Mouse (Mus musculus) stomach, embryonic 15.5 days (tissue): ENCODE data around the gene Lta. TPM values are rescaled to one million over a fixed set of nuclear protein-coding genes. Genes with fewer than 3 reads are reported as not detected.

Experiments
- ATAC-seq: fragments of 200-750 bp; cut with Nextera tagmentation; 2 replicates; pipeline ENCODE4 v1.8.0; 2017; ENCODE audit warnings: low read depth, moderate number of reproducible peaks, moderate TSS enrichment; ENCODE audit not compliant: insufficient read depth, low FRiP score
- H3K27ac ChIP-seq: fragments of 300-500 bp; sonication (generic); 2 replicates; pipeline ENCODE4 v1.5.1; 2015; ENCODE audit warnings: mild to moderate bottlenecking, inconsistent platforms
- H3K27me3 ChIP-seq: fragments of 300-500 bp; sonication (generic); replicated peaks from 2 replicates; pipeline ENCODE4 v1.6.1; 2015; ENCODE audit warnings: inconsistent platforms
- H3K36me3 ChIP-seq: fragments of 300-500 bp; sonication (generic); 2 replicates; pipeline ENCODE4 v1.6.1; 2015; ENCODE audit warnings: inconsistent platforms
- H3K4me1 ChIP-seq: fragments of 300-500 bp; sonication (generic); 2 replicates; pipeline ENCODE4 v1.6.1; 2015; ENCODE audit warnings: inconsistent platforms
- H3K4me2 ChIP-seq: fragments of 300-500 bp; sonication (generic); 2 replicates; pipeline ENCODE4 v1.6.1; 2015; ENCODE audit warnings: mild to moderate bottlenecking, inconsistent platforms
- H3K4me3 ChIP-seq: fragments of 300-500 bp; sonication (generic); replicated peaks from 2 replicates; pipeline ENCODE4 v1.5.1; 2015; ENCODE audit warnings: inconsistent platforms
- H3K9ac ChIP-seq: fragments of 300-500 bp; sonication (generic); 2 replicates; pipeline ENCODE4 v1.6.1; 2015; ENCODE audit warnings: inconsistent platforms
- H3K9me3 ChIP-seq: fragments of 300-500 bp; sonication (generic); 2 replicates; pipeline ENCODE4 v1.6.1; 2016; ENCODE audit warnings: inconsistent platforms
- WGBS: fragments of 180-500 bp; shearing (Covaris S2); methylation state at CpG from one replicate; pipeline ENCODE4 v1.1.7; 2015; 5-methylcytosine and 5-hydroxymethylcytosine counted together
- polyA plus RNA-seq: library from polyadenylated mRNA; unstranded; fragments of >200 nt; fragmentation: Nextera tagmentation; extraction: Ambion mirVana; gene quantifications from 2 replicates; pipeline ENCODE4 v1.2.1, GENCODE M21; 2015

The Lta gene
- polyA plus RNA-seq, 1 experiment from 2014 or later = 0.83 TPM

GRCm38 (mm10) chr17:35198946-35199345 is 6.2 kb downstream of the Lta start:
- no peak overlapping the region for H3K27ac ChIP-seq
- H3K9ac ChIP-seq = no peak overlapping the region
- no peaks in the 10 kb centered on the region for H3K9me3 ChIP-seq
- 31% methylated on average over 8 of the region's 8 CpGs for WGBS
- no peak for ATAC-seq
- H3K4me1 ChIP-seq = peaks cover 18% of the 10 kb centered on the region; the same call in 1 of the 2 replicates
- peaks cover 24% of the 10 kb centered on the region for H3K27me3 ChIP-seq
- H3K4me3 ChIP-seq = no peak overlapping the region
- H3K4me2 ChIP-seq = no peak overlapping the region
- H3K36me3 ChIP-seq = no peaks in the 10 kb centered on the region

DNA sequence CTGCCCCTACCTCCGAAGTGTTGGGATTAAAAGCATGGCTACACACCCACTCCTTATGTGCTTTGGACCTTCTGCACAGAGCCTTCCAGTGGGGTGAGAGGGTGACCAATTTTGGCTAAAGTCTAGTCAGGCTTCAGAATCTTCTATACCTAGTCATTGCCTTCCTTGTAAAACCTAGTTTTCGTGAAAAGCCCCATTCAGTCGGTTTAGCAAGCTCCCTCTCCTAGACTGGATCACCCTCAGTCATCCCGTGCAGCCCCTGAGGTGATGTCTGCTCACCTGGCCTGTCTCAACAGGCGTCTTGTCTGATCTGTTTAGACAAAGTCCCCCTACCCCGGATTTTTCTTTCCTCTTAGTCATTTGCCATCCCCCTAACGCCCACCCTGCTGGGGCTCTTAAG is 7.1 kb downstream of the Lta start:
- Histone ChIP-seq H3K9me3 (no peaks in the 10 kb centered on the region), H3K27me3 (peaks cover 24% of the 10 kb centered on the region), H3K4me2 (no peak overlapping the region), H3K4me3 (no peak overlapping the region), H3K9ac (no peak overlapping the region), H3K36me3 (no peaks in the 10 kb centered on the region), H3K4me1 (peaks cover 18% of the 10 kb centered on the region; the same call in 1 of the 2 replicates), H3K27ac (no peak overlapping the region)
- no peak for ATAC-seq
- WGBS = 57% methylated on average over 7 of the region's 7 CpGs

GRCm38 (mm10) chr17:35197126-35197525 is 8.0 kb downstream of the Lta start:
- H3K27me3 ChIP-seq = peaks cover 24% of the 10 kb centered on the region
- H3K4me3 ChIP-seq = no peak overlapping the region
- H3K9ac ChIP-seq = no peak overlapping the region
- no peak overlapping the region for H3K4me2 ChIP-seq
- no peak for ATAC-seq
- 17% methylated on average over 6 of the region's 6 CpGs for WGBS
- no peaks in the 10 kb centered on the region for H3K36me3 ChIP-seq
- no peak overlapping the region for H3K27ac ChIP-seq
- no peaks in the 10 kb centered on the region for H3K9me3 ChIP-seq
- peaks cover 18% of the 10 kb centered on the region; the same call in 1 of the 2 replicates for H3K4me1 ChIP-seq

GRCm38 (mm10) chr17:35196321-35196641 is 8.9 kb downstream of the Lta start:
- Histone ChIP-seq H3K9ac (no peak overlapping the region), H3K27ac (no peak overlapping the region), H3K9me3 (no peaks in the 10 kb centered on the region), H3K4me1 (peaks cover 15% of the 10 kb centered on the region; the same call in 1 of the 2 replicates), H3K27me3 (peaks cover 16% of the 10 kb centered on the region), H3K36me3 (no peaks in the 10 kb centered on the region), H3K4me3 (peak overlapping the region; percentile 47), H3K4me2 (peak overlapping the region; percentile 93)
- no peak for ATAC-seq
- WGBS = 31% methylated on average over 9 of the region's 9 CpGs

DNA sequence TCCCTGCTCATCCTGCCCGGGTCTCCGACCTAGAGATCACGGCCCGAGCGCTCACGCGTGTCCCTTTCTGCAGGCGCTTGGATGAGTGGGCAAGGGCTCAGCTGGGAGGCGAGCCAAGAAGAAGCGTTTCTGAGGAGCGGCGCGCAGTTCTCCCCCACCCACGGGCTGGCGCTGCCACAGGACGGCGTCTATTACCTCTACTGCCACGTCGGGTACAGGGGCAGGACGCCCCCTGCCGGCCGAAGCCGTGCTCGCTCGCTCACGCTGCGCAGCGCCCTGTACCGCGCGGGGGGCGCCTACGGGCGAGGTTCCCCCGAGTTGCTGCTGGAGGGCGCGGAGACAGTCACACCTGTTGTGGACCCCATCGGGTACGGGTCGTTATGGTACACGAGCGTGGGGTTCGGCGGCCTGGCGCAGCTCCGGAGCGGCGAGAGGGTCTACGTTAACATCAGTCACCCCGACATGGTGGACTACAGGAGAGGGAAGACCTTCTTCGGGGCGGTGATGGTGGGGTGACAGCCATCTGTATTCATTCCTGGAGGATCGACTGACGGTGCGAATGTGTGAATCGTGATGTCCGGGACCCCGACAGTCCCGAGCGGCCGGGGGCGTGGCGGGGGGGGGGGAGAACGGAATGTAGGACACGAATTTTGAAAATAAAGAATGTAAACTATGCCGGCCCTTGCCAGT is 9.4 kb downstream of the Lta start:
- no peaks in the 10 kb centered on the region for H3K9me3 ChIP-seq
- peaks cover 15% of the 10 kb centered on the region; the same call in 1 of the 2 replicates for H3K4me1 ChIP-seq
- peak overlapping the region; percentile 35 for H3K9ac ChIP-seq
- peaks cover 15% of the 10 kb centered on the region for H3K27me3 ChIP-seq
- H3K27ac ChIP-seq = no peak overlapping the region
- peak overlapping the region; percentile 93 for H3K4me2 ChIP-seq
- H3K4me3 ChIP-seq = peak overlapping the region; percentile 47
- 2% methylated on average over 63 of the region's 66 CpGs for WGBS
- ATAC-seq = peak; percentile 73
- H3K36me3 ChIP-seq = no peaks in the 10 kb centered on the region

- no peak for ATAC-seq
- Histone ChIP-seq H3K9me3 (no peaks in the 10 kb centered on the region), H3K36me3 (no peaks in the 10 kb centered on the region), H3K27ac (no peak overlapping the region), H3K9ac (no peak overlapping the region), H3K4me2 (peak overlapping the region; percentile 93), H3K4me1 (peaks cover 15% of the 10 kb centered on the region; the same call in 1 of the 2 replicates), H3K27me3 (peaks cover 15% of the 10 kb centered on the region), H3K4me3 (peak overlapping the region; percentile 47)
- WGBS = 38% methylated on average over 19 of the region's 19 CpGs
Measured at GRCm38 (mm10) chr17:35194844-35195630, 10.1 kb downstream of the Lta start.

GRCm38 (mm10) chr17:35193881-35194843 is 11.0 kb downstream of the Lta start, which contains the start of gene Ltb:
Ltb (plus strand) TSS chr17:35194439.
- no peak for ATAC-seq
- H3K27me3 ChIP-seq = peaks cover 15% of the 10 kb centered on the region
- WGBS = 54% methylated on average over 28 of the region's 28 CpGs
- peaks cover 15% of the 10 kb centered on the region; the same call in 1 of the 2 replicates for H3K4me1 ChIP-seq
- H3K4me3 ChIP-seq = peak within 1 kb of the TSS; percentile 47
- no peaks in the 10 kb centered on the region for H3K9me3 ChIP-seq
- H3K27ac ChIP-seq = no peak within 1 kb of the TSS
- peak within 1 kb of the TSS; percentile 93 for H3K4me2 ChIP-seq
- H3K36me3 ChIP-seq = no peaks in the 10 kb centered on the region
- no peak within 1 kb of the TSS for H3K9ac ChIP-seq

- 86% methylated on average over 5 of the region's 5 CpGs for WGBS
- Histone ChIP-seq H3K27ac (no peak overlapping the region; the same call in 1 of the 2 replicates), H3K27me3 (peaks cover 11% of the 10 kb centered on the region), H3K36me3 (no peaks in the 10 kb centered on the region), H3K9ac (no peak overlapping the region), H3K4me1 (peaks cover 15% of the 10 kb centered on the region; the same call in 1 of the 2 replicates), H3K4me3 (no peak overlapping the region), H3K9me3 (no peaks in the 10 kb centered on the region), H3K4me2 (no peak overlapping the region)
- ATAC-seq = no peak
Measured at GRCm38 (mm10) chr17:35192924-35193323, 12.2 kb downstream of the Lta start.

- H3K27ac ChIP-seq = no peak overlapping the region
- no peaks in the 10 kb centered on the region for H3K36me3 ChIP-seq
- peaks cover 16% of the 10 kb centered on the region for H3K4me1 ChIP-seq
- no peak overlapping the region for H3K9ac ChIP-seq
- WGBS = 61% methylated on average over 2 of the region's 2 CpGs
- H3K27me3 ChIP-seq = peaks cover 11% of the 10 kb centered on the region
- H3K4me2 ChIP-seq = no peak overlapping the region
- H3K4me3 ChIP-seq = no peak overlapping the region
- no peaks in the 10 kb centered on the region for H3K9me3 ChIP-seq
- ATAC-seq = no peak
Measured at GRCm38 (mm10) chr17:35191723-35192122, 13.4 kb downstream of the Lta start.

DNA sequence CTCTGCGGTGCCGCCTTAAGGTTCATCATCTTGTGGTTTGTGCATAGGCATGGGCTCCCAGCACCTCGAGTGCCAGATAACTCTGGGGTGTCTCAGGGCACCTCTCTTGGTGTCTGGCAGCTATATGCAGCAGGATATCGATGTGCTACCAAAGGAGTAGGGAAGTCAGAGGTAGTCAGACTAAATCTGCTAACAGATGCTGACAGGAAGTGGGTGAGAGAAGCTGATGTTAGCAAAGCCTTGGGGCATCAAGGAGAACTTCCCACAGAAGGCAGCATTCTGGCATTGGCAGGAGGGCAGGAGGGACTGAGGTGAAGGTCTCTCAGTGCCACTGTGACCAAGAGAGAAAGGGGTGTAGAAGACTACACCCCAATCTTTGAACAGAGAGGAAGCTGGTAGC is 15.1 kb downstream of the Lta start:
- Histone ChIP-seq H3K9me3 (no peaks in the 10 kb centered on the region), H3K27ac (no peak overlapping the region), H3K9ac (no peak overlapping the region), H3K27me3 (peaks cover 3% of the 10 kb centered on the region), H3K4me1 (peaks cover 15% of the 10 kb centered on the region), H3K36me3 (no peaks in the 10 kb centered on the region), H3K4me3 (no peak overlapping the region), H3K4me2 (no peak overlapping the region)
- WGBS = 69% methylated on average over 4 of the region's 4 CpGs
- ATAC-seq = no peak

DNA sequence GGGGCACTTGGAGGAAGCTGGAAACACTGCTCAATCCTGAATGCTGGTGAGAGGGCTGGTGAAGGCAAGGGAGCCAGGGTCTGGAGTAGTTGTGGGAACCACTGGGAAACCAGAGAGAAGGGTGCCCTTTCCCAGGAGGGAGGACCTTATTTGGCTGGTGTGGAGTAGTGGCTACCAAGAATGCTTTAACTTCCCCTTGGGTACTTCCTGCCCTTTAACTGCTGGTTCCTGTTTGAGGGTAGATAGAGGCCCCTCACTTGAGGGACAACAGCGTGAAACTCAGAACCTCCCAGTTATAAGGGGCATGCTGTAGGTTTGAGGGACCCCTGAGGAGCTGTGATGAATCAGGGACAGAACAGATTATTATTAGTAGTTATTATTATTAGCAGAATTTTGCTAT is 16.0 kb downstream of the Lta start:
- Histone ChIP-seq H3K4me3 (no peak overlapping the region), H3K4me1 (peaks cover 9% of the 10 kb centered on the region), H3K4me2 (no peak overlapping the region), H3K27me3 (no peaks in the 10 kb centered on the region), H3K9me3 (no peaks in the 10 kb centered on the region), H3K27ac (no peak overlapping the region), H3K36me3 (no peaks in the 10 kb centered on the region), H3K9ac (no peak overlapping the region)
- ATAC-seq = no peak
- 54% methylated on average over 1 of the region's 1 CpGs for WGBS
